In the genomic region with DNA sequence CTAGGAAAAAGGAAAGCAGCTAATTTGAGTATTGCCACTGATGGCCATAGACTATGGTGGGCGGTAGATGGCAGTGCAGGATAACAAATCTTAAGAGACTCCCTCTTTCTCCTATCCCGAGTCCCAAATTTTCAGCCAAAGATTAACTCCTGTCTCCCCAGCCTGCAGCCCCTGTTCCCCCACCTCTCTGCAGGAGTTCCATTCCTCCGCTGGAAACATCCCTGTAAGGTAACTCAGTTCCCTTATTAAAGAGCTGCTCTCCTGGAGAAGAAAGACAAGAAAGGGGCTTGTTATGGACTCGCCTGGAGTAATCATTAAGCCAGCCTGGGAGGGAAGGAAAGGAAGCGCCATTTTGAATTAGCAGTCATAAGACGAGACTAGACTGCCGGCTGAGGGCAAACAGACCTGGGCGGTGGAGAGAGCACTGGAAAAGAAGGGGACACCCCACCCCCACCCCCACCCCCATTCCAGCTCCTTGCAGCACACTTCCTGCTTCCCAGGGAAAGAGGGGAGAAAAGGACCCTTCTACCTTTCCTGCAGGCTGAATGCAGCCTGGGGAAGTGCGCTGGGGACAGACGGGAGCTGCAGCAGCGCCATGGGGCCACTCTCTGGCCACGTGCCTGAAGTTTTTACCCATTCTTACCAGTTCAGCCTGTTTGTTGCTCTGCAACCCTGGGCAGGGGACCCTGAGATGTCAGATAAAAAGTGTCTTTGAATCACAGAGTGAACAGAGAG, we compare ENCODE assay signal across 8 mouse cellular contexts. TPM values are rescaled to one million over a fixed set of nuclear protein-coding genes. Genes with fewer than 3 reads are reported as not detected.
A peak's percentile ranks its signal among the peaks of the same experiment; 100 is the strongest.
DNase-seq lines count a peak whose midpoint lies in the region; ATAC-seq and TF ChIP-seq lines count a peak whose summit lies in the region.

No protein-coding gene starts in this region.

- H3K9me3 ChIP-seq in ES-E14 (ENCODE audit: control insufficient read depth, insufficient read depth, low read depth, low read length): no peaks in the 10 kb centered on the region
- no peaks in the 10 kb centered on the region for H3K9me3 ChIP-seq in forebrain, postnatal 0 days (ENCODE audit: low read length)
- H3K9me3 ChIP-seq in liver, embryonic 16.5 days (replicated peaks; ENCODE audit: control insufficient read depth, low read length): no peaks in the 10 kb centered on the region
- H3K9me3 ChIP-seq in neural tube, embryonic 14.5 days (ENCODE audit: control insufficient read depth, low read length): no peaks in the 10 kb centered on the region

- intact Hi-C loops in heart, postnatal 25 days (cut with DNase I): loop anchor here (2.0 to 10.0 kb wide), 3 partner anchors 165 to 318 kb away; no protein-coding TSS in a partner anchor

- peak overlapping the region; percentile 69; the same call in 1 of the 2 replicates for H3K27ac ChIP-seq in ES-E14 (ENCODE audit: insufficient read depth, low read depth, low read length, poor library complexity, severe bottlenecking)
- H3K27ac ChIP-seq in forebrain, postnatal 0 days (ENCODE audit: low read depth, low read length): peak overlapping the region; percentile 90
- H3K27ac ChIP-seq in liver, embryonic 16.5 days (ENCODE audit: low read length): no peak overlapping the region
- H3K27ac ChIP-seq in neural tube, embryonic 14.5 days (ENCODE audit: low read depth, low read length): peak overlapping the region; percentile 88

- peaks cover 0 to 3% of the 10 kb centered on the region in 2 experiments; a peak in 1 of 4 replicates for H3K4me1 ChIP-seq in ES-E14 (ENCODE audit: control insufficient read depth in 2 of 2, insufficient read depth in 2 of 2, low read length in 2 of 2, poor library complexity in 1 of 2)
- H3K4me1 ChIP-seq in forebrain, postnatal 0 days (ENCODE audit: insufficient read depth): peaks cover 7% of the 10 kb centered on the region; the same call in 1 of the 2 replicates
- no peaks in the 10 kb centered on the region for H3K4me1 ChIP-seq in liver, embryonic 16.5 days (ENCODE audit: control insufficient read depth, low read depth, low read length)
- peaks cover 3% of the 10 kb centered on the region; the same call in 1 of the 2 replicates for H3K4me1 ChIP-seq in neural tube, embryonic 14.5 days (ENCODE audit: control insufficient read depth, insufficient read depth, low read length)

- WGBS in forebrain, postnatal 0 days: under 1% methylated on average over 12 of the region's 12 CpGs
- WGBS in liver, embryonic 16.5 days (ENCODE audit: insufficient replicate concordance): 2% methylated on average over 12 of the region's 12 CpGs
- WGBS in neural tube, embryonic 14.5 days: 0% methylated on average over 12 of the region's 12 CpGs

- peak overlapping the region; percentile 70 to 83 for H3K4me3 ChIP-seq in ES-E14 (ENCODE audit: insufficient read depth in 1 of 2, low read depth in 1 of 2, low read length in 2 of 2, poor library complexity in 1 of 2, severe bottlenecking in 1 of 2)
- peak overlapping the region; percentile 61 for H3K4me3 ChIP-seq in forebrain, postnatal 0 days (ENCODE audit: low read depth, low read length)
- peak overlapping the region; percentile 52 for H3K4me3 ChIP-seq in liver, embryonic 16.5 days (ENCODE audit: low read depth, low read length)
- peak overlapping the region; percentile 50 for H3K4me3 ChIP-seq in neural tube, embryonic 14.5 days (ENCODE audit: low read depth, low read length)

- in situ Hi-C loops in ES-E14 (cut with MboI; ENCODE audit: low sequenced_read_pairs in 2 of 2, unreplicated experiment in 2 of 2): no loop called here

- TF ChIP-seq CTCF in forebrain, postnatal 0 days (IDR thresholded peaks at IDR 0.05; ENCODE audit: low read depth): peak; percentile 83

- H3K4me2 ChIP-seq in forebrain, postnatal 0 days (ENCODE audit: low read depth): peak overlapping the region; percentile 56
- peak overlapping the region; percentile 55 for H3K4me2 ChIP-seq in liver, embryonic 16.5 days (ENCODE audit: low read depth, low read length)
- H3K4me2 ChIP-seq in neural tube, embryonic 14.5 days (ENCODE audit: low read depth, low read length): peak overlapping the region; percentile 57

- peak; percentile 85 for DNase-seq in ES-E14 (ENCODE audit: low read depth, low spot score)
- DNase-seq in cerebellum, adult 11-12 months: peak; percentile 85
- DNase-seq in forebrain, postnatal 0 days: peak; percentile 94
- DNase-seq in heart, postnatal 25 days (ENCODE audit: low spot score): peak; percentile 39
- peak; percentile 84 for DNase-seq in layer of hippocampus, adult 11-12 months (ENCODE audit: low spot score)
- DNase-seq in thymus, postnatal 14 days: peak; percentile 39

- ATAC-seq in forebrain, postnatal 0 days: peak; percentile 97
- ATAC-seq in liver, embryonic 16.5 days (ENCODE audit: low read depth): peak; percentile 77
- peak; percentile 97 for ATAC-seq in neural tube, embryonic 14.5 days (ENCODE audit: low read depth)

- H3K9ac ChIP-seq in ES-E14 (ENCODE audit: insufficient read depth, low read depth, low read length, poor library complexity, severe bottlenecking): peak overlapping the region; percentile 89
- peak overlapping the region; percentile 74 for H3K9ac ChIP-seq in forebrain, postnatal 0 days
- no peak overlapping the region; the same call in 1 of the 2 replicates for H3K9ac ChIP-seq in liver, embryonic 16.5 days (ENCODE audit: low read depth, low read length)
- H3K9ac ChIP-seq in neural tube, embryonic 14.5 days (replicated peaks; ENCODE audit: low read depth, low read length): peak overlapping the region; percentile 69

- H3K36me3 ChIP-seq in ES-E14 (ENCODE audit: control insufficient read depth, insufficient read depth, low read length, poor library complexity, severe bottlenecking): no peaks in the 10 kb centered on the region
- no peaks in the 10 kb centered on the region for H3K36me3 ChIP-seq in forebrain, postnatal 0 days (ENCODE audit: insufficient read depth)
- no peaks in the 10 kb centered on the region for H3K36me3 ChIP-seq in liver, embryonic 16.5 days (ENCODE audit: control insufficient read depth, insufficient read depth)
- H3K36me3 ChIP-seq in neural tube, embryonic 14.5 days (ENCODE audit: control insufficient read depth, insufficient read depth, low read length): no peaks in the 10 kb centered on the region

- no peaks in the 10 kb centered on the region for H3K27me3 ChIP-seq in forebrain, postnatal 0 days (ENCODE audit: insufficient read depth, low read length)
- H3K27me3 ChIP-seq in liver, embryonic 16.5 days (ENCODE audit: control insufficient read depth, insufficient read depth, low read depth, low read length): no peaks in the 10 kb centered on the region
- no peaks in the 10 kb centered on the region for H3K27me3 ChIP-seq in neural tube, embryonic 14.5 days (ENCODE audit: control insufficient read depth, insufficient read depth, low read length)

TF ChIP-seq in ES-E14, 5 proteins besides CTCF, POLR2A, EP300 and RAD21:
- TF ChIP-seq CHD2 (IDR thresholded peaks at IDR 0.05; ENCODE audit: low read depth, low read length) (no peak), HCFC1 (IDR thresholded peaks at IDR 0.05; ENCODE audit: borderline replicate concordance, insufficient read depth, low read length) (no peak), ZC3H11A (IDR thresholded peaks at IDR 0.05; ENCODE audit: borderline replicate concordance, low read depth, low read length) (peak; percentile 93), ZNF384 (IDR thresholded peaks at IDR 0.05; ENCODE audit: low read depth, low read length) (no peak), MAFK (IDR thresholded peaks at IDR 0.05; ENCODE audit: insufficient read depth, low read depth, low read length) (no peak)

RNA-seq across cellular contexts. Expression of a gene that starts 10.2 kb away (rescaled TPM):
- total RNA-seq in ES-E14 (2012; rRNA removed): 4.7 and 6.0 TPM in 2 replicates
- total RNA-seq in forebrain, postnatal 0 days (2014; rRNA removed): 9.4 and 10.2 TPM in 2 replicates
- 3.2 and 5.6 TPM in 2 replicates for polyA plus RNA-seq in forebrain, postnatal 0 days (2015; fragmentation: Nextera tagmentation; extraction: Ambion mirVana)
- 10 to 100 TPM; 11.1 to 13.4 TPM for total RNA-seq in heart, postnatal 25 days (2021)
- 1.2 and 1.3 TPM in 2 replicates for polyA plus RNA-seq in liver, embryonic 16.5 days (2015; fragmentation: Nextera tagmentation; extraction: Ambion mirVana)
- 7.2 and 8.6 TPM in 2 replicates for polyA plus RNA-seq in neural tube, embryonic 14.5 days (2014; fragmentation: Nextera tagmentation; extraction: Ambion mirVana)

Comparison
In these comparisons a context has a peak if more than half of its experiments do, and no peak if none do; other contexts are left out.
1. DNase-seq: peak in every context shown above with its lines; median percentile 94 in forebrain, postnatal 0 days; 85 in ES-E14; 85 in cerebellum, adult 11-12 months; 84 in layer of hippocampus, adult 11-12 months; 39 in heart, postnatal 25 days; 39 in thymus, postnatal 14 days.